Mouse (Mus musculus) lung, postnatal 0 days (tissue): ENCODE results near the gene Olfr1329.
"Not testable (repeated sequence)": the region's sequence is repeated elsewhere in the genome, so short reads cannot be mapped to it uniquely, and the experiment has no call there.

ENCODE experiments used
- CTCF ChIP-seq: IDR thresholded peaks from 2 replicates; pipeline ENCODE4 v1.5.1; 2016; ENCODE audit warnings: antibody characterized with exemption, mild to moderate bottlenecking
- EP300 ChIP-seq: IDR thresholded peaks from 2 replicates; pipeline ENCODE4 v1.6.1; 2016; ENCODE audit warnings: antibody characterized with exemption, mild to moderate bottlenecking, control low read depth

DNA sequence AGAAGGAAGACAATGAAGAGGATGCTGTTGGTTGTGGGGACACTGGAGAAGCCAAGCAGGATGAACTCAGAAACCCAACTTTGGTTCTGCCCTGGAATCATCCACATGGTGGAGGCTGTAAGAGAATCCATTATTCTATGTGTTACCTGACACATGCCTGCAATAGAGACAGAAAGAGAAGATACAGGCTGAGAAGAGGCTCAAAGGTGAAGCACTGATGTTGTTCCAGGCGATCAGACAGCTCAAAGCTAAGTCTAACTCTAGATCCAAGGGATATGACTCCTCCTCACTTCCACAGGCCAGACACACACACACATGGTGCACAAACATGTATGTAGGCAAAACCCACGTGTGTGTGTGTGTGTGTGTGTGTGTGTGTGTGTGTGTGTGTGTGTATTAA is at the start of gene Olfr1329:
- TF ChIP-seq CTCF, EP300: not testable (repeated sequence)
